Mouse (Mus musculus): ENCODE data around the gene Mxd4.

GRCm38 (mm10) chr5:34194426-34194825 is 6.9 kb upstream of the Mxd4 start:
- no peak for TF ChIP-seq CTCF (IDR thresholded peaks at IDR 0.05; ENCODE audit: borderline replicate concordance, extremely low read depth, insufficient read depth, insufficient read length)
- TF ChIP-seq POLR2A (IDR thresholded peaks at IDR 0.05; ENCODE audit: borderline replicate concordance, extremely low read depth, insufficient read depth, insufficient read length, poor library complexity, severe bottlenecking): no peak

Measured in brain, embryonic 14.5 days (tissue).